Mouse (Mus musculus): ENCODE results near the gene Ccdc34.
"Not testable (repeated sequence)": the region's sequence is repeated elsewhere in the genome, so short reads cannot be mapped to it uniquely, and the experiment has no call there.

Ccdc34 gene

DNA sequence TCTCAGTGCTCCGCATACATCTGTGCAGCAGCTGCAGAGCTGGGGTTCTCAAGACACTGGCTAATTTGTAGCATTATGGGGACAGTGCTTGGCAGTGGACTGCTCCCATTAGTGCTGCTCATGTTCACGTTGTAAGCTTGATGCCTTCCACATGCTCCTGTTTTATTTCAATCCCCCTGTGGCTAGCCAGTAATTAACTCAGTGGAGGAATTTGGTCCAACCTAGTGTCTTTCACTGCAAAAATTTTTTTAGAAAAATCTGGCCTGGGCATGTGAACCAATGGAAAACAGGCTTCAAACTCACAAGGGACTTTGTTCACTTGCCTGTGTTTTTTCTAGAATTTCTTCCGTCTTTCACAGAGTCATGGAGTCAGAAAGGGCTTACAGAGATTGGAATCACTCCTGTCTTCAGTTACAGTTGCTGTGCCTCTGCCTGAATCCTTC lies 68.1 kb downstream of the Ccdc34 start:
- peak; percentile 61 for DNase-seq

DNA sequence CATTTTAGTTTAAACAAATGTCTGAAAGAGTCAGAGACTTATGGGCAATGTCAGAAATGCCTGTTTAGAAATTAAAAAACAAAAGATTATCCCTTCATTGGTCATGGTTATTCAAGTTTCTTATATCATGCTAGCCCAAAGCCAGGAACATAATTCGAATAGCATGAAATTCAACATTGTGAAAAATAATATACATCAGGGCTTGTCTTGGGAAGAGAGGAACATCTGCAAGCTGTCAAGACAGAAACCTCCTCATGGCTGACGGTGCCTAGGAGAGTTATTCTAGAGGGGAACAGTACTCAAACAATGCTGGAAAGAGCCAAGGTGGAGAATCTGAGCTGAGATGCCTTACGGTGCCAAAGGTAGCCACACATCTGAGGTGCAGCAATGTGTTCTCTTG lies 96.5 kb downstream of the Ccdc34 start:
- DNase-seq: no peak

DNA sequence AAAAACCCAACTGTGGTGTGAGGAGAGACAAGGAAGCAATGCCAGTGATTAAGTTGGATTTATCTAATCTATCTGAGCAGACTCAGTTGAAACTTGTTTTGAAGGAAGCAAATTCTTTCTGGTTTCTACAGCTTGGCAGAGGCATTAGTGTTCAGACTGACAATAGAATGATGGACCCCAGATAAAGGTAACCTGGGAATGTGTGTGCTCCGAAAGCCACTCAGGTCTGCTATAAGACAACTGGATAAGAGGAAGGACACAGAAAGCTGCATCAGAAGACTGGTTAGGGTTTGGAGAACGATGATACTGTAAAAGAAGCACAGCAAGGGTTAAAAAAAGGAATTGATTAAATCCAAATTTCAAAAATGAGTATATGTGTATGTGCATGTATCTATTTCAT lies 111.8 kb downstream of the Ccdc34 start:
- DNase-seq: no peak

DNA sequence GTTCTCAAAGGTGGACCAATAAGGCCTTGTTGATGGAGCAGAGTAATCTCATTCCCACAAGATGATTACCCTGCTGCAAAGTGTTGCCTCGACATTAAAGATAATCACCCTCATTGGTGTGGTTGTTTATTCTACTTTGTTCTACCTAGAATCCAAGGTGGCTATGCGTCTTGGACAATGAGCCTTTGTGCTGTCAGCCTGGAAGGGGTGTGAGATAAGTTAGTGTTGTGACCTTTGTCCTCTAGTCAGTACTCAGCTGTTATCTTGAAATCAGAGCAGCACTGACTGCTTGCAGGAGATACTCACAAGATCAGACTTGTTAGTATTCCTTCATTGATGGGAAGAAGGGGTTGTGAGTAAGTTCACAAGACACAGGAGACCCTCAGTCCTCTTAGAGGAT lies 114.0 kb downstream of the Ccdc34 start:
- DNase-seq: no peak

DNA sequence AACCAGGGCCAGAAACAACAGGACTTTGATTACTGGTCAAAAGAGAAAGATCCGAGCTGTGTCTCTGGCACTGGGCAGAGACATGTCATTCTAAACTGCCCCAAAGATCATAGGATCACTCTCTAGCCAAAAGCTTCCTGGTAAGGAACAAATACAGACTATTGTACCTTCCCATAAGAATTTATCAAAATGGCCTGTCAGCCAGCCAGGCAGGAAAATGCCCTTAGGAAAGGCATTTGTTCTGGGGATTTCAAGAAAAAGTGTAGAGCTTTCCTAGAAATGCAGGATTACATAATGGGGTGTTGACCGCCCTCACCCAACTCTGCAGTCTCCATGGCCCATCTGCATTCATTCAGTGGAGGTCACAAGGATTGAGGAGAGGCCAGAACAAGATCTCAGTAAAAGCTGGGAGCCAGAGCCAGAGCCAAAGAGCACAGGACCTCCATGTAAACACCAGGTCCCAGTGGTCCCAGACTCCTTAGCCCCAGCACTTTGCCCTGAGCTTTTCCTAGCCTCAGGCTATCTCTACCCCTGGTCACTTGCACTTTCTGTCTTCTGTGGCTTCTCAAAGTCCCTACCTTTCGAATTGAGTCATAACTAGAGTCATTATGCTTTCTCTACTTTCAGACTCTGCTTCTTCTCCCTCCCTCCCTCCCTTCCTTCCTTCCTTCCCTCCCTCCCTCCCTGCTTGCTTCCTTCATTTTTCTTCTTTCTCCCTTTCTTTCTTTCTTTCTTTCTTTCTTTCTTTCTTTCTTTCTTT lies 115.9 kb downstream of the Ccdc34 start:
- no peak for DNase-seq

DNA sequence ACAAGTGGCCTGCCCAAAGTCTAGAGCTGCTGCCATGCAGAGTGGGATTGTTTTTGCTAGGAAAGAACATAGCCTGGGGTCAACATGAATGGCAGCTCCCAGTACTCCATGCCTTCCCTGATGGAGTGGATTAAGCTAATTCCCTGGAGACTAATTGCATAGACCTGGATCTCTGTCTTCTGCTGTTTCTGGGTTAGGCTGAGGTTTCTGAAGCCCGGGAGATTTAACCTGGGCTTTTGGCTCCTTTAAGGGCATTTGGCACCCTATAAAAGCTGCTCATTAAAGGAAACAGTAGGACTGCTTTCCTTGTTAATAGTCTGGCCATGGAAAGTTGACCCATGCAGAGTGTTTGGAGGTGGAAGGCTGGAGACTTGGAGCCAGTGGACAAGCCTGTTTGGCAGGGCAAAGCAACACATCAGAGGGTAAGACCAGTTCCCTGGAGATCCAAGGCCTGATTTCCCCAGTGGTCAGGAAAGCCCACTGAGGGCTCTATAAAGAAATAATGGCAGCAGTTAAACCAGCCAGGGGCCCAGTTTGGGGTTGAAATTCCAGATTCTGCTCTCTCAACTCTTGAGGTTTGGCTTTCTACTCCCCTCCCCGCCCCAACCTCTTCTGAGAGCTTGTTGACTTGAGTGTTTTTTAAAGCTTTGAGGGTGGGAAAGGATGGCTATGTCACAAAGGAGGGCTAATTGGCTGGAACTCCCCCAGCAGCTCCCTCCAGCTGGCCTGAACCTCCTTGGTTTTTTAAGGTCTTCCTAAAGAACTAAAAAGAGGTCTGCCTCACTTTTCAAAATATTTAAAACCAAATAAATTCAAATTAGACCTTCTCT lies 117.4 kb downstream of the Ccdc34 start:
- DNase-seq: peak; percentile 7

DNA sequence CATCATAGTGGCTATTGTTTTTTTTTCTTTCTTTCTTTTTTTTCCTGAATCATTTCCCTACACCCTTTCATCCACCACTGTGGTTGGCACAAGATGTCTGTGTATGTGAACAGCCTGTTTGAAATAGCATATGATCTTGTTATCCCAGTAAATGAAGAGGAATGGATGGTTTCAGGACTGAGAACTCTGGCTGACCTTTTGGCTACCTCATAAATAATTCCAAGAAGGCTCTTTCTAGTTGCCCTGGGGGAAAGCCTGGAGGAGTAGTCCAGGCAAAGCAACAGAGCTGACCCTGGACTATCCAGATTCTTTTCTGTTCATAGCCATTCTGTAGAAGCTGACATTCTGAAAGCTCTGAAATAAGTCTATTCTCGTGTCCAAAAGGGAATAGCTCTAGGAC lies 119.7 kb downstream of the Ccdc34 start:
- DNase-seq: peak; percentile 32

DNA sequence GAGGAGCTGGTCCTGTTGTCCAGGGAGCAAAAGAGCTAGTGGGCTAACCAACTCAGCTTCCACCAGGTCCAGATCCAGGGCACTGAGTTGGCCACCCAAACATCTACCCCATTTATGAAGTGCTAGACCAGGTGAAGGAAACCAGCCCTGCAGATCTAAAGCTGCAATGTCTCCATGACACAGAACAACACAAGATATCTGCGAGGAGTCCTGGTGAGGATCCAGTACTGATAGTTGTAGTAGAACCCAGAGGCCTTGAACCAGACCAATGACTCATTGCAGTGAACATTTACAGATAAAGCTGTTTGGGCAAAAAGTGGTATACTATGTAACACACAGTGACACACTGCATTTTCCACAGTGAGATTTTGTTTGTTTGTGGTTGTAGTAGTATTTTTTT lies 120.5 kb downstream of the Ccdc34 start:
- DNase-seq: no peak

DNA sequence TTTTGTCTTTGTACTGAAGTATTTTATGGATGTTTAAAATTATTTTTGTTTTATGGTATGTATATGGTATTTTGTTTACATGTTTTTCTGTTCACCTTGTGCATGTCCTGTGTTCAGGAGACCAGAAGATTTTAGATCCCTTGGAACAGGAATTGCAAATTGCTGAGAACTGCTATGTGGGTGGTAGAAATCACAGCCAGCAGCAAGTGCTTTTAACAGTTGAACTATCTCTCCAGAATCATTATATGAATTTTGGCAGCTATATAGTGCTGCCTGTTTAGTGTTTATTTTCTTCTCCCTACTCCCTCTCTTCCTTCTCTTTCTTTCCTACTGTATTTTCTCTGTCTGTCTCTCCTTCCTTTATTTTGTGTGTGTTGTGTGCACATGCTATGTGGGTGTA lies 130.4 kb downstream of the Ccdc34 start:
- not testable (repeated sequence) for DNase-seq

DNA sequence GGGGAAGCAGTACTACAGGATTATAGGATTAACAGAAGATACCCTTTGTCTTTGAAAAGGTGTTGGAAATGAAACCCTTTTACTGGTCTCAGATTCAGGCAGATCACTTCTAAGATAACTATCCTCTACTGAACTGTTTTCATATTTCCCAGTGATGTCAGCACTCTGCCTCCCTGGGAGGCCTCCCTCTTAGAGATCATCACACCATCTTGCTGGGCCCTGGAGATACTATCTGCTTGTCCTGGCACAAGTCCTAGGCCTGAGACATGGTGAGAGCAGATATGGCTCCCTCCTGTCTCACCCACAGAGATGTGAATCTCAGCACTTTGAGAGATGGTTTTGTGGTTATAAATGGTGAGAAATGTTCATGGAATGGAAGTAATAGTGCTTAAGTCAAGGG lies 131.6 kb downstream of the Ccdc34 start:
- no peak for DNase-seq

DNA sequence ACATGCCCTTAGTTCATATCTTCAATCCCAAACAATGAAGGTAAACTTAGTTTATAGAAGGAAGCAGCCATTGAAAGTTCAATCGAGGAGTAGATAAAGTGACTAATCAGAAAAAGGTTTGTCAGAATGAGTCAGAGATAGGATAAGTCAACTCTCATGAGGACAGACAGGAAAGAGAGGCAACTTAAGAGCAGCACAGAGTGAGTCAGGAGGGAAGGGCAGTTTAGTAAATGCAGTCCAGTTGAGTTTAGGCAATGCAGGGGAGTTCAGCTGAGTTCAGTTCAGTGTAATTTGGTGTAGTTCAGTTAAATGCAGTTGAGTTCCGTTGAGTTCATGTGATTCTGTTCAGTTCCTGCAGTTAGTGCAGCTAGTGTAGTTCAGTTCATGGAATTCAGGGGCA lies 138.7 kb downstream of the Ccdc34 start:
- no peak for DNase-seq

DNA sequence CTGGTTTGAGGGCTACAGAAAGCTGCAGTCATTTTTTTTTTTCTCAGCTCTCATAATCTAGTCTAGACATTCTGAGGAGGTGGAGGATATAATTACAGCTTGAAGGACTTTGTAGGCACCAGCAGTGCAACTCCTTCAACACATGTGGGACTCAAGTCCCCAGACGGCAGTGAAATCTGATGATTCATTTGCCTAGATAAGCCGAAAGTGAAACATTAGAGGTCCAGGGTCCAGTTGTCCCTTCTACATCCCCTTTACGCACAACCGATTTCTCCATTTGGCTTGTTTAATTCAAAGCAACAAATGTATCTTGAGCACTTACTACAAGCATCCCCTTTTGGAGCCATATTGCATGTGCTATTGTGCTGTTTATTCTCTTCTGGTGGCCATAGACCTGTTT lies 147.4 kb downstream of the Ccdc34 start:
- no peak for DNase-seq

DNA sequence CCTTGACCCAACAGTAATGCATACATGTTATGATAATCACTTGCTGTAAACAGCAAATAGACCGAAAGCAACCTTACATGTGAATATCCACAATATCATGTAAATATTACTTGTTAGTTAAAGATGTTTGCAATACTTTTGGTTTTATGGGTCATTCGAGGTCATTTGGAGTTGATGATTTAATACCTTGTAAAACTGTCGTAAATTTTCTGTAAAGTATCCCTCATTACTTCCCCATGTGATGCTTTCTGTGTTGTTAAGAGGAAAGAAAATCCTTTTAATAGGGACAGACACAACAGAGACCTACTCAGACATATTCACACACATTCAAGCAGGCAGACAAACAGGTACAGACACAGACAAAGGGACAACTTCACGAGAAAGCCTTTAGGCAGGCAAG lies 150.1 kb downstream of the Ccdc34 start:
- DNase-seq: no peak

DNA sequence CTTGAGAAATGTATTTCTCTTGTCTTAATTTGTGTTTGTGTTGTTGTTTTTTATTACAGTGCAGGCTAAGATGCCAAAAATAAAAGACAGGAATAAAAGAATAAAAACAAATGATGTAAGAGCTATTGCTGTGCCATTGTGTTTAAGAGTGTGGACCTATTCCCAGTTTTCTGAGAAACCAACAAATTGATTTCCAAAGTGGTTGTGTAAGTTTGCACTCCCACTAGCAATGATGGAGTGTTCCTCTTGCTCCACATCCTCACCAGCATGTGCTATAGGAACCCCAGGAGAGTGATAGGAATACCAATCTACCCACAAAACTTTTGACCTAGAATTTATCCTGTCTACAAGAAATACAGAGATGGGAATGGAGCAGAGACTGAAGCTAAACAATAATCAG lies 150.7 kb downstream of the Ccdc34 start:
- no peak for DNase-seq

DNA sequence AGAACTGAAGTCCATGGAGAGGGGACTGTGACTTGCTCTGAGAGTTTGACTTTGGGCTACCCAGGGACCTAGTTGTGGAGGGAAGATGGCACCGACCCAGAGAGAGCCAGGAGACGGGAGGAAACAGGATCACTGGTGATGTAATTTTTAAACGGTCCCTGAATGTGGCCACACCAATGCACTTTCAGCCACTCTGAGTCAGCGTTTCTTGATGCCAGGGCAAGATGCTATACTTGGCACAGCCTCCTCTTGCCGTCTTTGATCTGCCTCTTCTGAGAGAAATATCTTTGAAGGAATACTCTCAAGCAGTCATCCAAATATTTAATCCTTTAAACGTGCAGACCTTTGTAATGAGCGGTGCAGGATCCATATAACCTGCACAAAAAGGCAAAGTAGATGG lies 154.8 kb downstream of the Ccdc34 start:
- DNase-seq: no peak

DNA sequence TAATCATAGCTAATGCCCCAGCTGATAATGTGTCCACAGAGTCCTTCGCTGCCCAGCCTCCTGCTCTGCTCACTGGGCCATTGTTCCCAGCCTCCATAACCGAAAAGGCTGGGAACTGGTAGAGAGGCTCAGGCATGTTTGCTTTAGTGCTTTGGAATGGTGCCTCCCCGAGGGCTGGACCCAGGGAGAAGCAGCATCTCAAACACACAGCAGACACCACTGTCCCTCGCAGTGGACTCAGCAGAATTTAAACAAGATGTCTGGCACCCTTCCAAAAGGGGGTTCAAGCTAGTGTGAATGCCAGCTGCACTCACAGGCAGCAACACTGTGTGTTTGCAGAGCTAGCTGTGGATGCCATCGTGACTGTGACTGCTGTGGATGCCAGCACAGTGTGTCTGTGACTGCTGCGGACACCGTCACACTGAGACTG lies 156.2 kb downstream of the Ccdc34 start:
- DNase-seq: peak; percentile 51

DNA sequence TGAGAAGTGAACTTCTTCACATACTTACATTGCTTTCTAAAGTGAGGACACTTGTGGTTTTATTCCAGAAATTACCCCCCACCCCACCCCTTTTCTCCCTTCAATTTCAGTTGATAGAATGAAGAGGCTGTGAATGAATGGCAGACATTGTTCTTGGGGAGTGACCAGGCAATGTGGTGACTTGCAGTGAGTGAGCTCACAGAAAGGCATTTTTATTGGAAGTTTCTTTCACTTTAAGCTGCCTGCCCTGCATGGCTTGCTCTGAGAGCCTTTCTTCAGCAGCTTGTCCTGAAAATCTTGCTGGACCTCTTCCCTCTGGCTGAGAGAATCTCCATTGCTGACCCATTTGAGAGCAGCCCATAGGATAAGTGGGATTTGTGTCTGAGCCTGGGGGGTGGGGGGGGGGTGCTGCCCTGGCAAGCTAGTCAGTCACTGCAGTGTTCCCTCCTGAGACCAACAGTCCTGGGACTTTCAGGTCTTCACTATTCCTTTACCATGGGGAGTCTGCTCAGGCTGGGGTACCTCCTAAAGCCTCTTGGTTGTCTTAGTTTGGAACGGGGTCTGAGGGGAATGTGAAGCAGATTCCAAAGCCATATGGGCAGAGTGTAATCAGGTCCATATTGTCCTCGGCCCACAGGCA lies 159.3 kb downstream of the Ccdc34 start:
- peak; percentile 28 for DNase-seq

DNA sequence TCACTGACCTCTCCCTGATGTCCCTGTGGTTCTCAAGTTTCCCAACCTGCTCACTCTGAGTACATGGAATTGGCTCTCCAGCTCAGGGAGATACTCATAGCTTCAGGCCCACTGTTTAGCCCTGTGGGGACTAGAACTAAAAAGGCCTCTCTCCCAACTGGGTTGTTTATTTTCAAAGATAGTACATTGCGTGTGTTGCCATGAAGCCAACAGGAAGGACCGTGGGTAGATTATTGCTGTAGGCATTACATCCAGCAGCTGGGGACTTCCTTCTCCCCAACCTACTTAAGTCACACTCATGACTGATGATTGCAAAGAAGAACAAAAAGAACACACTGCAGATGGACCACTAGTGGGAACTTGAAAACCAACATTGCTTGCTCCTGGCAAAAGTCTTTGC lies 159.8 kb downstream of the Ccdc34 start:
- DNase-seq: no peak

DNA sequence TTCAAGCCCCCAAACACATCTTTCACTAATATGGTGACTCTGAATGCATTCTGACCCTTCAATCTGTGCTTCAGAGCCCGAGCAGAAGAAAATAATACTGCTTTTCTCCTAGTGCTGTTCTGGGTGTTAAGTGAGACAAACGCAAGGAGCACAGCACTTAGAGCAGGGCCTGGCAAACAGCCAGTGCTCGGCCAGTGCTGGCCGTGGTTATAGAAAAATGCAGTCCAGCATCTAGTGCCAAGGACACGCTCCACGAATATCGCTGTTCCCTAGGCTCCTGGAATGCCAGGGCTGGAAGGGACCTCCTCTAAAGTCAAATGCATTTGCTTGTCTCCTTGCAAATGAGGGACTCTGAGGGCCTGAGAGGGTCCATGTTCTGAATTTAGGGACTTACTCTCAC lies 160.3 kb downstream of the Ccdc34 start:
- no peak for DNase-seq

DNA sequence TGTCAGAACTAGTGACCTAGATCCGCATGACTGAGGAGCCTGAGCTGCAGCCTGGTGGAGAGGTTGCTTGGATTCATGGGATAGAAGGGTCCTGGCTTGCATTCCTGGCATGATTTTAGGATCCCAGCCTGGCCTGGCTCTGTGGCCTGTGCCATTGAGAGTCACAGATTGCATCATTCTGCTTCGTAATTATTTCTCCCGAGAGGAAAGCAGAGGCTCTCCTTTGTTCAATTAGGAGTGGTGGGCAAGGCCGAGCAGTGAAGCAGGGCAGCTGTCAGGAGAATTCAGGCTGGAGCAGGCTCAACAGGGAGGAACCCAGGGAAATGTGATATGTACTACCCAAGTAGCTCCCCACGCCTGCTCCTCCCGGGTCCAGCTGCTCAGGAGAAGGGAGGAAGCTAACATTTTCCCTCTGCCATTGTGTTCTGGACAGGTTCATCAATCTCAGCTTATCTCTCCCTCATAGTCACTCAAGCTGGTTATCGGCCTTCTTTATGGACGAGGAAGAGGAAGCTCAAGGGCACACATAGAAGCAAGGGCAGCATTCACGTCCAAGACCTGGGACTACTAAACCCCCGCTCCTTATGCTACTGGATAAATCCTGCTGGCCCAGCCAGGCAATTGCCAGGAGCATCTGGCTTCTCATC lies 162.2 kb downstream of the Ccdc34 start:
- peak; percentile 66 for DNase-seq

DNA sequence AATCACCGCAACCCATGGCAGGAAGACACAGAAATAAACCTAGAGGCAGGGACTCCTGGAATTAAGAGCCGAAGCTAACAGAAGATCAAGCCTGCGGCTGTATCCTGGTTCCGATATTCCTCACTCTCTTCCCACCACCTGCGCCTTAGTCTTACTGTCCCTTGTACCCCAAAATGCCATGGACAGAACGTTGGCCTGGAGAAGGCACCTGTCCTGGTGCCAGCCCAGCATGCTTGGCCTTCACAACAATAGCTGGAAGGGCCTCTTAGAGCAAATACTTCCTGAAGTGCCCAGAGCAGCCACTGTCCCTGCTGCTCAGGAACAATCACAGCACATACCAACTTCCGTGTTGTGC lies 162.7 kb downstream of the Ccdc34 start:
- no peak for DNase-seq

DNA sequence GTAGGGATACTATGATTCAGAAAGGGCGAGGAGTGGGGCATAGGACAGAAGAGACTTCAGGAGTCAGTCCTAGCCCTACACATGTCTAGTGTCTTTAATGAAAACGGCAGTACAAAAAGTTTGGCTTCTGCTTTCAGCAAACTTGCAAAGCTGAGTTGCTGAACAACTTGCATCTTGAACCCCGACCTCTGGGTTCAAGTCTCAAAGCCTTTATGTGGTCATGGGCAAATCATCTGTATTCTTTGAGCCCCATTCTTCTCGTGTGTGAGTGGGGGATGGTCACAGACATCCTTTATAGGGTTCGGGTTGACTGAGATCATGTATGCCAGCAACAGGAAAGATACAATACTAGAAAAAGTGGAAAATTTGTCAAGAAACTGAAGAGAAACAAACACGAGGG lies 164.0 kb downstream of the Ccdc34 start:
- DNase-seq: no peak

DNA sequence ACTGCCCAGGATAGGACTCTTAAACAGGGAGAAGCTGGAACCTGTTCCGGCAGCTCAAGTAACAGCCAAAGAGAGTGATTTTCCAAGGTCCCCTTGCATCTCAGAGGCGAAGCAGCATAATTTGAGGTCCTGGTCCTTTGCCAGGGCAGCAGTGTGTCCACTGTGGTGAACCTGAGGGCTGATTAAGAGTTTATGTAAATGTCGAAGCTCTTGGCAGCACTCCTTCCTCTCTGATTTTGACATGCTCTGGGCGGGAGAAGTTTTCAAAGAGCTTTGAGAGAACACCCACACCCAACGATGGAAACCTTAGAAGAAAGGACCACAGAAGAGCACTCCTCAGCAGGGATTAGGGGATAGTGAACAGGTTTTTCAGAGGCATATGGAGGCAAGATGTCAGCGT lies 164.6 kb downstream of the Ccdc34 start:
- DNase-seq: no peak
